Mouse (Mus musculus) erythroblast, embryonic 14.5 days (primary cell): ENCODE data around the gene Palmd.

Experiments
- GATA1 ChIP-seq: IDR thresholded peaks from 2 replicates; pipeline ENCODE4 v1.6.1; 2012; ENCODE audit warnings: low read length, inconsistent platforms, mixed read lengths
- TAL1 ChIP-seq: IDR thresholded peaks from 3 replicates; pipeline ENCODE4 v1.6.1; 2012; ENCODE audit warnings: low read length, inconsistent platforms, mixed read lengths

GRCm38 (mm10) chr3:116882221-116882960 is 86.4 kb downstream of the Palmd start:
- TF ChIP-seq GATA1 = no peak
- TF ChIP-seq TAL1 = no peak
